Mouse (Mus musculus) E14TG2a.4 (cell line): ENCODE data around the gene Hand1.

ENCODE experiments used
- CTCF ChIP-seq: conservative IDR thresholded peaks from 2 replicates; pipeline ENCODE4 v1.5.1; 2014; ENCODE audit warnings: low read length
- NANOG ChIP-seq: IDR thresholded peaks from 2 replicates; pipeline ENCODE4 v1.6.1; 2014; ENCODE audit warnings: borderline replicate concordance, low read length, mixed read lengths
- POU5F1 ChIP-seq: IDR thresholded peaks from 2 replicates; pipeline ENCODE4 v1.6.1; 2014; ENCODE audit warnings: low read length, borderline replicate concordance

GRCm38 (mm10) chr11:57876157-57876556, 43.5 kb upstream of the Hand1 start:
- TF ChIP-seq CTCF, result no peak
- no peak for TF ChIP-seq POU5F1
- no peak for TF ChIP-seq NANOG
